9 mouse cellular contexts compared by ENCODE assay signal in the genomic region with DNA sequence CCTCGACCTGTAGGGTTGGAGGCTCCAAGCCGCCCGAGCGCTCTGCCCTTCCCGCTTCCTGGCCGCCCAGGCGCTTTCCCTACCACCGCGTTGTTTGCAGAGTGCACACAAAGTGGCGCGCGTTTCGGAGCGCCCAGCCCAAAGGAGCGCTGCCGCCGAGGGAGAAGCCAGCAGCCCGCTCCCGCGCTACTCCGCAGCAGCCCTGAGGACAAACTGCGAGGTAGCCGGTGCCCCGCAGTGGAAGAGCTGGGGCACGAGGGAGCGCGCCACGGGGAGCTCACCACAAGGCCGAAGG. TPM values are rescaled to one million over a fixed set of nuclear protein-coding genes. Genes with fewer than 3 reads are reported as not detected.
DNase-seq lines count a peak whose midpoint lies in the region; ATAC-seq and TF ChIP-seq lines count a peak whose summit lies in the region.
"Had no signal": no experiment of that assay in that cellular context is flagged by ENCODE, and none has a peak within 500 bp of the region (broad histone marks: within the 10 kb centered on the region; RNA-seq: fewer than 3 reads in every experiment).

No protein-coding gene starts in this region.

- H3K36me3 ChIP-seq in ES-Bruce4 (ENCODE audit: control insufficient read depth, insufficient read depth, low read length, poor library complexity, severe bottlenecking) (no peaks in the 10 kb centered on the region), ES-E14 (ENCODE audit: control insufficient read depth, insufficient read depth, low read length, poor library complexity, severe bottlenecking) (no peaks in the 10 kb centered on the region)
- no peaks in the 10 kb centered on the region for H3K36me3 ChIP-seq in heart, embryonic 16.5 days (ENCODE audit: control insufficient read depth, insufficient read depth)
- no peaks in the 10 kb centered on the region for H3K36me3 ChIP-seq in liver, embryonic 15.5 days (replicated peaks)

- DNase-seq in ES-E14 (ENCODE audit: low read depth, low spot score) (no peak), MN1 (ENCODE audit: low spot score) (no peak)
- no peak for DNase-seq in left cerebral cortex, adult 2 months (ENCODE audit: extremely low spot score in 1 of 2, low spot score in 2 of 2)
- DNase-seq in frontal cortex, postnatal 25 days (ENCODE audit: low spot score in 2 of 2): no peak
- DNase-seq in cerebellum, postnatal 36 days: no peak

- H3K9me3 ChIP-seq in ES-Bruce4 (replicated peaks; ENCODE audit: control insufficient read depth, insufficient read depth, low read length, poor library complexity, severe bottlenecking) (no peaks in the 10 kb centered on the region), ES-E14 (ENCODE audit: control insufficient read depth, insufficient read depth, low read depth, low read length) (no peaks in the 10 kb centered on the region)
- H3K9me3 ChIP-seq in heart, embryonic 16.5 days (replicated peaks; ENCODE audit: control insufficient read depth, low read length): no peaks in the 10 kb centered on the region
- H3K9me3 ChIP-seq in liver, embryonic 15.5 days (replicated peaks): no peaks in the 10 kb centered on the region

- TF ChIP-seq EP300 in ES-Bruce4 (IDR thresholded peaks at IDR 0.05; ENCODE audit: insufficient read depth, low read depth, low read length): no peak

- H3K4me3 ChIP-seq in ES-Bruce4 (ENCODE audit: low read depth, low read length) (peak overlapping the region; percentile 56), ES-E14 (ENCODE audit: insufficient read depth in 1 of 2, low read depth in 1 of 2, low read length in 2 of 2, poor library complexity in 1 of 2, severe bottlenecking in 1 of 2) (peak overlapping the region; percentile 36 to 46)
- peak overlapping the region; percentile 74 for H3K4me3 ChIP-seq in heart, embryonic 16.5 days (ENCODE audit: low read length)
- peak overlapping the region; percentile 48 for H3K4me3 ChIP-seq in liver, embryonic 15.5 days (replicated peaks)
- no peak overlapping the region for H3K4me3 ChIP-seq in left cerebral cortex, adult 2 months

- ATAC-seq in heart, embryonic 16.5 days (replicated peaks; ENCODE audit: extremely low read depth, insufficient read depth, low FRiP score): no peak
- ATAC-seq in liver, embryonic 15.5 days (ENCODE audit: insufficient read depth): no peak

- no peak for TF ChIP-seq POLR2A in ES-Bruce4 (IDR thresholded peaks at IDR 0.05; ENCODE audit: insufficient read depth, low read length)

- WGBS in heart, embryonic 16.5 days: under 1% methylated on average over 29 of the region's 29 CpGs
- under 1% methylated on average over 29 of the region's 29 CpGs for WGBS in liver, embryonic 15.5 days (ENCODE audit: insufficient replicate concordance)

- peak overlapping the region; percentile 52 for H3K4me2 ChIP-seq in heart, embryonic 16.5 days (ENCODE audit: low read depth, low read length)
- H3K4me2 ChIP-seq in liver, embryonic 15.5 days: peak overlapping the region; percentile 46

- peaks cover 56% of the 10 kb centered on the region for H3K27me3 ChIP-seq in ES-Bruce4 (ENCODE audit: control insufficient read depth, insufficient read depth, low read length, poor library complexity, severe bottlenecking)
- H3K27me3 ChIP-seq in heart, embryonic 16.5 days (ENCODE audit: control insufficient read depth, insufficient read depth, low read length): peaks cover 56% of the 10 kb centered on the region
- H3K27me3 ChIP-seq in liver, embryonic 15.5 days: peaks cover 100% of the 10 kb centered on the region

- in situ Hi-C loops in ES-E14 (cut with MboI; ENCODE audit: low sequenced_read_pairs in 2 of 2, unreplicated experiment in 2 of 2): no loop called here

- H3K27ac ChIP-seq in ES-Bruce4 (ENCODE audit: insufficient read depth, low read length) (no peak overlapping the region), ES-E14 (ENCODE audit: insufficient read depth, low read depth, low read length, poor library complexity, severe bottlenecking) (no peak overlapping the region)
- peak overlapping the region; percentile 96 for H3K27ac ChIP-seq in heart, embryonic 16.5 days (ENCODE audit: low read length)
- peak overlapping the region; percentile 74 for H3K27ac ChIP-seq in liver, embryonic 15.5 days (replicated peaks)
- no peak overlapping the region for H3K27ac ChIP-seq in left cerebral cortex, adult 2 months

- H3K9ac ChIP-seq in ES-Bruce4 (ENCODE audit: low read depth, poor library complexity, severe bottlenecking) (peak overlapping the region; percentile 38), ES-E14 (ENCODE audit: insufficient read depth, low read depth, low read length, poor library complexity, severe bottlenecking) (no peak overlapping the region; the same call in 1 of the 2 replicates)
- H3K9ac ChIP-seq in heart, embryonic 16.5 days (ENCODE audit: low read length): peak overlapping the region; percentile 91
- peak overlapping the region; percentile 27; the same call in 1 of the 2 replicates for H3K9ac ChIP-seq in liver, embryonic 15.5 days

- TF ChIP-seq CTCF in ES-Bruce4 (IDR thresholded peaks at IDR 0.05; ENCODE audit: low read depth, low read length): no peak
- TF ChIP-seq CTCF in left cerebral cortex, adult 2 months (IDR thresholded peaks at IDR 0.05): no peak

- intact Hi-C loops in left cerebral cortex, adult 2 months (cut with DNase I): no loop called here

- no peaks in the 10 kb centered on the region for H3K4me1 ChIP-seq in ES-Bruce4 (ENCODE audit: control insufficient read depth, insufficient read depth, low read length)
- peaks cover 0 to 25% of the 10 kb centered on the region in 2 experiments; a peak in 1 of 4 replicates for H3K4me1 ChIP-seq in ES-E14 (ENCODE audit: control insufficient read depth in 2 of 2, insufficient read depth in 2 of 2, low read length in 2 of 2, poor library complexity in 1 of 2)
- H3K4me1 ChIP-seq in heart, embryonic 16.5 days (ENCODE audit: control insufficient read depth, insufficient read depth, low read length): no peaks in the 10 kb centered on the region; the same call in none of the 2 replicates
- peaks cover 9% of the 10 kb centered on the region; the same call in 1 of the 2 replicates for H3K4me1 ChIP-seq in liver, embryonic 15.5 days (replicated peaks)

TF ChIP-seq in ES-E14, 5 proteins besides CTCF, POLR2A, EP300 and RAD21:
- TF ChIP-seq ZC3H11A (IDR thresholded peaks at IDR 0.05; ENCODE audit: borderline replicate concordance, low read depth, low read length) (no peak), HCFC1 (IDR thresholded peaks at IDR 0.05; ENCODE audit: borderline replicate concordance, insufficient read depth, low read length) (no peak), CHD2 (IDR thresholded peaks at IDR 0.05; ENCODE audit: low read depth, low read length) (no peak), MAFK (IDR thresholded peaks at IDR 0.05; ENCODE audit: insufficient read depth, low read depth, low read length) (no peak), ZNF384 (IDR thresholded peaks at IDR 0.05; ENCODE audit: low read depth, low read length) (no peak)

RNA-seq across cellular contexts. Expression of a gene that starts 6.0 kb away (rescaled TPM):
- polyA plus RNA-seq in ES-Bruce4 (2011; ENCODE audit: insufficient read depth, insufficient read length, low read depth, missing spikeins): 272 and 297 TPM in 2 replicates
- 44.4 and 66.4 TPM in 2 replicates for total RNA-seq in ES-E14 (2012; rRNA removed)
- 914 and 1,144 TPM in 2 replicates for polyA plus RNA-seq in heart, embryonic 16.5 days (2015; fragmentation: Nextera tagmentation; extraction: Ambion mirVana)
- 619 and 685 TPM in 2 replicates for polyA plus RNA-seq in liver, embryonic 15.5 days (2015; fragmentation: Nextera tagmentation; extraction: Ambion mirVana)
- total RNA-seq in left cerebral cortex, adult 2 months (2021): 100 to 1,000 TPM in 1 of 2 experiments, 10 to 100 TPM in 1; 67.4 to 120 TPM
- total RNA-seq: hematopoietic stem cell, adult 5-6 weeks had no signal

RNA-seq across cellular contexts. Expression of a gene that starts 9.1 kb away (rescaled TPM):
- 0.34 and 0.37 TPM in 2 replicates for polyA plus RNA-seq in ES-Bruce4 (2011; ENCODE audit: insufficient read depth, insufficient read length, low read depth, missing spikeins)
- 0.16 and 0.40 TPM in 2 replicates for total RNA-seq in ES-E14 (2012; rRNA removed)
- 0.32 TPM in 1 of 2 replicates, not detected in the other for polyA plus RNA-seq in heart, embryonic 16.5 days (2015; fragmentation: Nextera tagmentation; extraction: Ambion mirVana)
- polyA plus RNA-seq in liver, embryonic 15.5 days (2015; fragmentation: Nextera tagmentation; extraction: Ambion mirVana): 0.08 TPM in 1 of 2 replicates, not detected in the other
- under 1 TPM in 1 of 2 experiments, not detected in 1; 0.11 TPM for total RNA-seq in left cerebral cortex, adult 2 months (2021)
- total RNA-seq: hematopoietic stem cell, adult 5-6 weeks had no signal

Comparison
In these comparisons a context has a peak if more than half of its experiments do, and no peak if none do; other contexts are left out.
1. H3K27ac ChIP-seq: peak in heart, embryonic 16.5 days (single experiment) and liver, embryonic 15.5 days (single experiment); none in ES-Bruce4 (single experiment), ES-E14 (single experiment) and left cerebral cortex, adult 2 months (single experiment).